Mouse (Mus musculus): ENCODE results near the gene Amigo3.

Amigo3 gene

GRCm38 (mm10) chr9:108052411-108052810 is 548 bp upstream of the Amigo3 start:
- no peak for DNase-seq (ENCODE audit: low read depth, low spot score)

- DNase-seq (ENCODE audit: low read depth, low spot score): no peak
Measured at GRCm38 (mm10) chr9:108053665-108054225, 786 bp downstream of the Amigo3 start.

- DNase-seq (ENCODE audit: low read depth, low spot score): no peak
Measured at GRCm38 (mm10) chr9:108054331-108055040, 1.5 kb downstream of the Amigo3 start.

GRCm38 (mm10) chr9:108055061-108055460 is 2.1 kb downstream of the Amigo3 start:
- no peak for DNase-seq (ENCODE audit: low read depth, low spot score)

GRCm38 (mm10) chr9:108055661-108056237 is 2.8 kb downstream of the Amigo3 start:
- DNase-seq (ENCODE audit: low read depth, low spot score): no peak

- DNase-seq (ENCODE audit: low read depth, low spot score): no peak
Measured at GRCm38 (mm10) chr9:108056361-108057261, 3.7 kb downstream of the Amigo3 start.

GRCm38 (mm10) chr9:108057262-108057562 is 4.3 kb downstream of the Amigo3 start:
- no peak for DNase-seq (ENCODE audit: low read depth, low spot score)

GRCm38 (mm10) chr9:108058291-108058690 is 5.3 kb downstream of the Amigo3 start:
- no peak for DNase-seq (ENCODE audit: low read depth, low spot score)

GRCm38 (mm10) chr9:108062142-108062541 is 9.2 kb downstream of the Amigo3 start:
- DNase-seq (ENCODE audit: low read depth, low spot score): no peak

GRCm38 (mm10) chr9:108063361-108063760 is 10.4 kb downstream of the Amigo3 start:
- no peak for DNase-seq (ENCODE audit: low read depth, low spot score)

- DNase-seq (ENCODE audit: low read depth, low spot score): peak; percentile 42
Measured at GRCm38 (mm10) chr9:108065491-108066011, 12.6 kb downstream of the Amigo3 start.

GRCm38 (mm10) chr9:108067199-108067598 is 14.2 kb downstream of the Amigo3 start:
- no peak for DNase-seq (ENCODE audit: low read depth, low spot score)

- peak; percentile 60 for DNase-seq (ENCODE audit: low read depth, low spot score)
Measured at GRCm38 (mm10) chr9:108067900-108068299, 14.9 kb downstream of the Amigo3 start.

- no peak for DNase-seq (ENCODE audit: low read depth, low spot score)
Measured at GRCm38 (mm10) chr9:108069007-108069406, 16.0 kb downstream of the Amigo3 start.

GRCm38 (mm10) chr9:108069529-108069928 is 16.6 kb downstream of the Amigo3 start:
- DNase-seq (ENCODE audit: low read depth, low spot score): no peak

GRCm38 (mm10) chr9:108071801-108072200 is 18.8 kb downstream of the Amigo3 start:
- no peak for DNase-seq (ENCODE audit: low read depth, low spot score)

GRCm38 (mm10) chr9:108072481-108072924 is 19.5 kb downstream of the Amigo3 start:
- DNase-seq (ENCODE audit: low read depth, low spot score): no peak

GRCm38 (mm10) chr9:108073141-108073930 is 20.4 kb downstream of the Amigo3 start:
- DNase-seq (ENCODE audit: low read depth, low spot score): no peak

- no peak for DNase-seq (ENCODE audit: low read depth, low spot score)
Measured at GRCm38 (mm10) chr9:108080168-108080567, 27.2 kb downstream of the Amigo3 start, which contains the start of gene Mst1. Gene Mst1 (plus strand): TSS chr9:108080436.

GRCm38 (mm10) chr9:108082549-108082948 is 29.6 kb downstream of the Amigo3 start:
- DNase-seq (ENCODE audit: low read depth, low spot score): no peak

- DNase-seq (ENCODE audit: low read depth, low spot score): no peak
Measured at GRCm38 (mm10) chr9:108082988-108083431, 30.1 kb downstream of the Amigo3 start, which contains the start of gene Rnf123. Gene Rnf123 (minus strand): TSS chr9:108083346.

All from telencephalon, adult 2 months (tissue).